Mouse (Mus musculus): ENCODE results near the gene Prrx2. TPM values are rescaled to one million over a fixed set of nuclear protein-coding genes. Genes with fewer than 3 reads are reported as not detected.

The Prrx2 gene
- polyA plus RNA-seq, 1 experiment from 2014 or later, result 1.9 TPM

Other genes with a start within 250 kb of the Prrx2 start
- 0.58 and 0.99 TPM in 2 replicates for gene Cstad, start 239.9 kb upstream of the Prrx2 start, polyA plus RNA-seq (2015; fragmentation: Nextera tagmentation; extraction: Ambion mirVana)
- 0.99 and 1.2 TPM in 2 replicates for gene 1700001O22Rik, start 31.3 kb upstream of the Prrx2 start, polyA plus RNA-seq (2015; fragmentation: Nextera tagmentation; extraction: Ambion mirVana)
- gene Ntmt1, start 27.1 kb upstream of the Prrx2 start, polyA plus RNA-seq (2015; fragmentation: Nextera tagmentation; extraction: Ambion mirVana), result 76.3 and 87.4 TPM in 2 replicates
- 24.0 and 24.5 TPM in 2 replicates for gene Asb6, start 4.6 kb upstream of the Prrx2 start, polyA plus RNA-seq (2015; fragmentation: Nextera tagmentation; extraction: Ambion mirVana)
- gene Ptges, start 94.9 kb downstream of the Prrx2 start, polyA plus RNA-seq (2015; fragmentation: Nextera tagmentation; extraction: Ambion mirVana), result 3.9 and 4.0 TPM in 2 replicates
- 20.9 and 21.7 TPM in 2 replicates for gene Tor1b, start 118.0 kb downstream of the Prrx2 start, polyA plus RNA-seq (2015; fragmentation: Nextera tagmentation; extraction: Ambion mirVana)
- 85.1 and 87.2 TPM in 2 replicates for gene Tor1a, start 133.0 kb downstream of the Prrx2 start, polyA plus RNA-seq (2015; fragmentation: Nextera tagmentation; extraction: Ambion mirVana)
- gene BC005624, start 147.2 kb downstream of the Prrx2 start, polyA plus RNA-seq (2015; fragmentation: Nextera tagmentation; extraction: Ambion mirVana), result 48.5 and 50.5 TPM in 2 replicates
- 13.7 and 14.5 TPM in 2 replicates for gene Usp20, start 147.3 kb downstream of the Prrx2 start, polyA plus RNA-seq (2015; fragmentation: Nextera tagmentation; extraction: Ambion mirVana)

Measured in intestine, embryonic 16.5 days (tissue).